ENCODE assay signal across 8 mouse cellular contexts in the genomic region with DNA sequence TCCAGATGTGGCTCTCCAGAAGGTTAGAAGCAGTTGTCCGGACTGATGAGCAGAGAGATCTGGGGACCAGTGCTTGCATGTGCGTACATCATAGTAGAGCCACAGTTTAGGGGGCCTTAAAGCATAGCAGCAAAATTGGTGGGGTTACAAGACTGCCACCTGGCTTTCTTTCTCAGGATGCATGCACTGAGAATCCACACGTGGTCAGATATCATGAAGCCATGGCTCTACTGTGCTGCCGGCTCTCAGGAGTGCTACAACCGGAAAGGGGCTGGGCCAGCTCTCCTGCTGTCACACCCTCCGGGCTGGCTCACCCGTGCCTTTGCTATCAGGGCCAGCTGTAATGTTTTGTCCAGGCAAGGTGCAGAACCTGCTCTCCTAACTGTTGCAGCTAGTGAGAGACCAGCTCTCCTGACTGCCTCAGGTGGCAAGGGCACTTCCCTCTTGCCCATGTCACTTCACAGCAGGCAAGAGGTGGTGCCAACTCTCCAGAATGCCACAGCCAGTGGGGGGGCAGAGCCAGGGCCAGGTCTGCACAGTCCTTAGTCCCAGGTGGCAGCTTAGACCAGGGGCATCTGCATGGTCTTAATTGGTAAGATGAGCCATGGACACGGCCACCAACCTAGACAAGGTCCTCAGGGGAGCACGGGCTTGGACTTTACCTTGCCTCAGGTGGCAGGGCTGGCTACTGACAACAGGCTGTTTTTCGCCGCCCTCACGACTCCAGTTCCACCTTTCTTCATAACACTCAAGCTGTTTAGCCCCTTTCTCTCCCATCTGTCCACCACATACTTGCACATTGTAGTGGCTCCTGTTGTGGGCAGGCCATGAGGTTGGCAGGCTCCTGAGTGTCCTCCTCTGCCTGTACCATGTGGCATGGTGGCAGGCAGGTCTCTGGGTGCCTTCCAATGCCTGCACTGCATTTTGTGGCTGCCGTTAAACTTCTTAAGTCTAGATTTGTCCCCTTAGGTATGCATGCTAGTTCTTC. TPM values are rescaled to one million over a fixed set of nuclear protein-coding genes. Genes with fewer than 3 reads are reported as not detected.
DNase-seq lines count a peak whose midpoint lies in the region; ATAC-seq and TF ChIP-seq lines count a peak whose summit lies in the region.

No protein-coding gene starts in this region.

- ATAC-seq in forebrain, postnatal 0 days = no peak; the same call in 1 of the 2 replicates
- ATAC-seq in forebrain, embryonic 12.5 days (ENCODE audit: low FRiP score) = no peak
- peak; percentile 97 for ATAC-seq in common myeloid progenitor, adult 5-6 weeks (replicated peaks; ENCODE audit: low read depth, poor library complexity, severe bottlenecking)
- ATAC-seq in kidney, embryonic 15.5 days (replicated peaks; ENCODE audit: low FRiP score) = peak; percentile 80

- no peaks in the 10 kb centered on the region for H3K27me3 ChIP-seq in forebrain, postnatal 0 days (ENCODE audit: insufficient read depth, low read length)
- 0 out of 2 replicates have a peak, but pooled peaks cover 3% of the 10 kb centered on the region for H3K27me3 ChIP-seq in forebrain, embryonic 12.5 days
- no peaks in the 10 kb centered on the region for H3K27me3 ChIP-seq in kidney, embryonic 15.5 days

- no peaks in the 10 kb centered on the region for H3K36me3 ChIP-seq in forebrain, postnatal 0 days (ENCODE audit: insufficient read depth)
- H3K36me3 ChIP-seq in forebrain, embryonic 12.5 days (replicated peaks) = no peaks in the 10 kb centered on the region
- H3K36me3 ChIP-seq in kidney, embryonic 15.5 days = no peaks in the 10 kb centered on the region

- no peak overlapping the region for H3K27ac ChIP-seq in forebrain, postnatal 0 days (ENCODE audit: low read depth, low read length)
- no peak overlapping the region for H3K27ac ChIP-seq in forebrain, embryonic 12.5 days
- no peak overlapping the region for H3K27ac ChIP-seq in kidney, embryonic 15.5 days

- 71% methylated on average over 13 of the region's 13 CpGs for WGBS in forebrain, postnatal 0 days
- WGBS in forebrain, embryonic 12.5 days = 73% methylated on average over 13 of the region's 13 CpGs
- 65% methylated on average over 13 of the region's 13 CpGs for WGBS in kidney, embryonic 15.5 days

- H3K4me3 ChIP-seq in forebrain, postnatal 0 days (ENCODE audit: low read depth, low read length) = no peak overlapping the region
- no peak overlapping the region for H3K4me3 ChIP-seq in forebrain, embryonic 12.5 days (replicated peaks)
- H3K4me3 ChIP-seq in kidney, embryonic 15.5 days (replicated peaks) = no peak overlapping the region

- peak; percentile 34 for TF ChIP-seq CTCF in forebrain, postnatal 0 days (IDR thresholded peaks at IDR 0.05; ENCODE audit: low read depth)

- DNase-seq in forebrain, postnatal 0 days = no peak
- peak; percentile 68 to 72 for DNase-seq in B cell, adult 2 months
- peak; percentile 44 to 53 for DNase-seq in lung, postnatal 4 days
- DNase-seq in layer of hippocampus, adult 9-10 months (ENCODE audit: low spot score) = no peak
- no peak for DNase-seq in urinary bladder, postnatal 4 days (ENCODE audit: low spot score in 2 of 2)

- H3K9me3 ChIP-seq in forebrain, postnatal 0 days (ENCODE audit: low read length) = no peaks in the 10 kb centered on the region
- 0 out of 2 replicates have a peak, but pooled peaks cover 5% of the 10 kb centered on the region for H3K9me3 ChIP-seq in forebrain, embryonic 12.5 days
- peaks cover 5% of the 10 kb centered on the region; the same call in 1 of the 2 replicates for H3K9me3 ChIP-seq in kidney, embryonic 15.5 days (replicated peaks)

- H3K9ac ChIP-seq in forebrain, postnatal 0 days = no peak overlapping the region
- no peak overlapping the region for H3K9ac ChIP-seq in forebrain, embryonic 12.5 days
- no peak overlapping the region for H3K9ac ChIP-seq in kidney, embryonic 15.5 days

- H3K4me1 ChIP-seq in forebrain, postnatal 0 days (ENCODE audit: insufficient read depth) = no peaks in the 10 kb centered on the region
- H3K4me1 ChIP-seq in forebrain, embryonic 12.5 days = no peaks in the 10 kb centered on the region
- peaks cover 5% of the 10 kb centered on the region; the same call in 1 of the 2 replicates for H3K4me1 ChIP-seq in kidney, embryonic 15.5 days

- H3K4me2 ChIP-seq in forebrain, postnatal 0 days (ENCODE audit: low read depth) = no peak overlapping the region
- no peak overlapping the region for H3K4me2 ChIP-seq in forebrain, embryonic 12.5 days
- no peak overlapping the region for H3K4me2 ChIP-seq in kidney, embryonic 15.5 days

RNA-seq across cellular contexts. Expression of gene Tcp11l2, which starts 13.6 kb away (rescaled TPM):
- total RNA-seq in forebrain, postnatal 0 days (2014; rRNA removed) = 14.3 and 20.1 TPM in 2 replicates
- polyA plus RNA-seq in forebrain, postnatal 0 days (2015; fragmentation: Nextera tagmentation; extraction: Ambion mirVana) = 21.6 and 24.9 TPM in 2 replicates
- polyA plus RNA-seq in forebrain, embryonic 12.5 days (2016; fragmentation: Nextera tagmentation; extraction: Ambion mirVana) = 10.3 and 11.0 TPM in 2 replicates
- total RNA-seq in common myeloid progenitor, adult 5-6 weeks (2017) = 11.2 and 21.0 TPM in 2 replicates
- 15.3 and 16.8 TPM in 2 replicates for polyA plus RNA-seq in kidney, embryonic 15.5 days (2015; fragmentation: Nextera tagmentation; extraction: Ambion mirVana)

RNA-seq across cellular contexts. Expression of gene Ckap4, which starts 29.0 kb away (rescaled TPM):
- 49.1 and 66.3 TPM in 2 replicates for total RNA-seq in forebrain, postnatal 0 days (2014; rRNA removed)
- 39.9 and 50.1 TPM in 2 replicates for polyA plus RNA-seq in forebrain, postnatal 0 days (2015; fragmentation: Nextera tagmentation; extraction: Ambion mirVana)
- 72.0 and 72.2 TPM in 2 replicates for polyA plus RNA-seq in forebrain, embryonic 12.5 days (2016; fragmentation: Nextera tagmentation; extraction: Ambion mirVana)
- total RNA-seq in common myeloid progenitor, adult 5-6 weeks (2017) = 32.7 and 35.9 TPM in 2 replicates
- polyA plus RNA-seq in kidney, embryonic 15.5 days (2015; fragmentation: Nextera tagmentation; extraction: Ambion mirVana) = 89.9 and 94.3 TPM in 2 replicates

RNA-seq across cellular contexts. Expression of gene Polr3b, which starts 59.2 kb away (rescaled TPM):
- total RNA-seq in forebrain, postnatal 0 days (2014; rRNA removed) = 13.6 and 17.1 TPM in 2 replicates
- 5.9 and 8.8 TPM in 2 replicates for polyA plus RNA-seq in forebrain, postnatal 0 days (2015; fragmentation: Nextera tagmentation; extraction: Ambion mirVana)
- polyA plus RNA-seq in forebrain, embryonic 12.5 days (2016; fragmentation: Nextera tagmentation; extraction: Ambion mirVana) = 17.7 and 18.0 TPM in 2 replicates
- 41.5 and 45.5 TPM in 2 replicates for total RNA-seq in common myeloid progenitor, adult 5-6 weeks (2017)
- polyA plus RNA-seq in kidney, embryonic 15.5 days (2015; fragmentation: Nextera tagmentation; extraction: Ambion mirVana) = 18.0 and 18.5 TPM in 2 replicates

Comparison
In these comparisons a context has a peak if more than half of its experiments do, and no peak if none do; other contexts are left out.
1. ATAC-seq: peak in common myeloid progenitor, adult 5-6 weeks (single experiment) and kidney, embryonic 15.5 days (single experiment); none in forebrain, postnatal 0 days (single experiment) and forebrain, embryonic 12.5 days (single experiment).
2. DNase-seq: peak in B cell, adult 2 months (2 of 2) and lung, postnatal 4 days (2 of 2); none in forebrain, postnatal 0 days (single experiment), layer of hippocampus, adult 9-10 months (single experiment) and urinary bladder, postnatal 4 days (0 of 2).